In genomic region chr2:28583651-28584050, GRCm38 (mm10) we compare ENCODE assay signal across 8 mouse cellular contexts. TPM values are rescaled to one million over a fixed set of nuclear protein-coding genes. Genes with fewer than 3 reads are reported as not detected.
DNase-seq lines count a peak whose midpoint lies in the region; ATAC-seq and TF ChIP-seq lines count a peak whose summit lies in the region.

Gene Gtf3c5 (minus strand): TSS chr2:28583751.

- H3K9me3 ChIP-seq in CH12.LX (replicated peaks; ENCODE audit: low read length) = no peaks in the 10 kb centered on the region
- H3K9me3 ChIP-seq in embryonic facial prominence, embryonic 15.5 days (replicated peaks) = no peaks in the 10 kb centered on the region
- no peaks in the 10 kb centered on the region for H3K9me3 ChIP-seq in intestine, embryonic 14.5 days (ENCODE audit: control insufficient read depth, low read length)

- no peak for TF ChIP-seq POLR2A in CH12.LX (IDR thresholded peaks at IDR 0.05; ENCODE audit: low read depth, low read length)

- H3K4me2 ChIP-seq in CH12.LX (ENCODE audit: insufficient read depth, low read depth, poor library complexity, severe bottlenecking) = peak within 1 kb of the TSS; percentile 94
- peak within 1 kb of the TSS; percentile 63 for H3K4me2 ChIP-seq in embryonic facial prominence, embryonic 15.5 days (replicated peaks)
- H3K4me2 ChIP-seq in intestine, embryonic 14.5 days (ENCODE audit: low read length) = peak within 1 kb of the TSS; percentile 68

- peak within 1 kb of the TSS; percentile 78 to 98 (median 95) for H3K4me3 ChIP-seq in CH12.LX (replicated peaks in 1 of 3; ENCODE audit: low read depth in 2 of 3, low read length in 2 of 3, poor library complexity in 1 of 3)
- H3K4me3 ChIP-seq in embryonic facial prominence, embryonic 15.5 days (replicated peaks) = peak within 1 kb of the TSS; percentile 77
- H3K4me3 ChIP-seq in intestine, embryonic 14.5 days (ENCODE audit: low read depth, low read length) = peak within 1 kb of the TSS; percentile 85

- dilution Hi-C loops in CH12.LX (cut with MboI; ENCODE audit: extremely low pct_ligation_motif_present, extremely low pct_unique_long_range_greater_than_20kb, low sequenced_read_pairs) = no loop called here

- no peaks in the 10 kb centered on the region for H3K79me2 ChIP-seq in CH12.LX (replicated peaks; ENCODE audit: control insufficient read depth, extremely low read depth, insufficient read depth, poor library complexity, severe bottlenecking)

- H3K36me3 ChIP-seq in CH12.LX (replicated peaks in 1 of 2; ENCODE audit: control insufficient read depth in 1 of 2, insufficient read depth in 1 of 2, low read length in 1 of 2) = peaks cover 6 to 24% of the 10 kb centered on the region in 2 experiments
- H3K36me3 ChIP-seq in embryonic facial prominence, embryonic 15.5 days = peaks cover 23% of the 10 kb centered on the region
- peaks cover 21% of the 10 kb centered on the region for H3K36me3 ChIP-seq in intestine, embryonic 14.5 days (ENCODE audit: control insufficient read depth, insufficient read depth, low read length)

- H3K9ac ChIP-seq in CH12.LX (ENCODE audit: insufficient read depth, low read depth) = peak within 1 kb of the TSS; percentile 75
- peak within 1 kb of the TSS; percentile 69 for H3K9ac ChIP-seq in embryonic facial prominence, embryonic 15.5 days
- H3K9ac ChIP-seq in intestine, embryonic 14.5 days (ENCODE audit: low read length) = peak within 1 kb of the TSS; percentile 81

- TF ChIP-seq CTCF in CH12.LX (conservative IDR thresholded peaks at IDR 0.05 in 1 of 2, IDR thresholded peaks at IDR 0.05 in 1 of 2; ENCODE audit: low read depth in 2 of 2, low read length in 2 of 2) = no peak

- peaks cover 2% of the 10 kb centered on the region for H3K27me3 ChIP-seq in CH12.LX (replicated peaks)
- no peaks in the 10 kb centered on the region for H3K27me3 ChIP-seq in embryonic facial prominence, embryonic 15.5 days
- no peaks in the 10 kb centered on the region for H3K27me3 ChIP-seq in intestine, embryonic 14.5 days (replicated peaks; ENCODE audit: control insufficient read depth, insufficient read depth, low read length)

- no peak for ATAC-seq in embryonic facial prominence, embryonic 15.5 days (ENCODE audit: insufficient number of reproducible peaks, low FRiP score, low TSS enrichment, low read depth)
- no peak for ATAC-seq in intestine, embryonic 14.5 days (replicated peaks; ENCODE audit: low FRiP score, low TSS enrichment, low read depth)
- no peak for ATAC-seq in megakaryocyte progenitor cell, adult 5-6 weeks (replicated peaks; ENCODE audit: poor library complexity)

- H3K4me1 ChIP-seq in CH12.LX (ENCODE audit: control insufficient read depth in 1 of 2, insufficient read depth in 2 of 2) = peaks cover 15 to 33% of the 10 kb centered on the region in 2 experiments
- H3K4me1 ChIP-seq in embryonic facial prominence, embryonic 15.5 days = peaks cover 22% of the 10 kb centered on the region
- peaks cover 7% of the 10 kb centered on the region for H3K4me1 ChIP-seq in intestine, embryonic 14.5 days (replicated peaks; ENCODE audit: control insufficient read depth, insufficient read depth, low read length)

- peak within 1 kb of the TSS; percentile 50; the same call in 1 of the 2 replicates for H3K27ac ChIP-seq in CH12.LX (ENCODE audit: insufficient read depth, low read depth)
- peak within 1 kb of the TSS; percentile 97 for H3K27ac ChIP-seq in embryonic facial prominence, embryonic 15.5 days (replicated peaks)
- H3K27ac ChIP-seq in intestine, embryonic 14.5 days (ENCODE audit: low read depth) = peak within 1 kb of the TSS; percentile 80

- no peak for TF ChIP-seq EP300 in CH12.LX (IDR thresholded peaks at IDR 0.05; ENCODE audit: low read length)

- no peak for TF ChIP-seq RAD21 in CH12.LX (IDR thresholded peaks at IDR 0.05; ENCODE audit: low read depth, low read length)

- in situ Hi-C loops in CH12.LX (cut with MboI; ENCODE audit: low pct_ligation_motif_present, low pct_unique_long_range_greater_than_20kb, low sequenced_read_pairs) = no loop called here

- no peak for DNase-seq in gastrocnemius, postnatal 4 days (ENCODE audit: low spot score in 2 of 2)
- no peak for DNase-seq in gastrocnemius, adult 18-20 months (ENCODE audit: low spot score)
- no peak for DNase-seq in CH12.LX (ENCODE audit: extremely low read depth)
- DNase-seq in intestine, embryonic 14.5 days (ENCODE audit: low spot score) = no peak
- no peak for DNase-seq in yolk sac, embryonic 10.5 days (ENCODE audit: low spot score)
- no peak for DNase-seq in ovary, postnatal 14 days (ENCODE audit: low spot score)

- WGBS in embryonic facial prominence, embryonic 15.5 days = 73% methylated on average over 9 of the region's 9 CpGs
- 73% methylated on average over 9 of the region's 9 CpGs for WGBS in intestine, embryonic 14.5 days

TF ChIP-seq in CH12.LX, 34 proteins besides CTCF, POLR2A, EP300 and RAD21:
- TF ChIP-seq MAZ (IDR thresholded peaks at IDR 0.05; ENCODE audit: low read depth, low read length) (no peak), ELF1 (IDR thresholded peaks at IDR 0.05; ENCODE audit: low read depth, low read length) (no peak), NRF1 (IDR thresholded peaks at IDR 0.05; ENCODE audit: low read depth, low read length) (no peak), IRF4 (IDR thresholded peaks at IDR 0.05; ENCODE audit: low read depth, low read length) (no peak), CHD1 (IDR thresholded peaks at IDR 0.05; ENCODE audit: low read depth, low read length) (no peak), USF1 (IDR thresholded peaks at IDR 0.05; ENCODE audit: low read depth, low read length) (no peak), MEF2A (IDR thresholded peaks at IDR 0.05; ENCODE audit: borderline replicate concordance, low read depth, low read length) (no peak), JUN (IDR thresholded peaks at IDR 0.05; ENCODE audit: insufficient read depth, low read depth, low read length) (no peak), MYC (IDR thresholded peaks at IDR 0.05; ENCODE audit: low read depth, low read length) (no peak), POLR2AphosphoS2 (IDR thresholded peaks at IDR 0.05; ENCODE audit: low read depth, low read length) (no peak), KAT2A (IDR thresholded peaks at IDR 0.05; ENCODE audit: insufficient replicate concordance, low read length) (no peak), RCOR1 (conservative IDR thresholded peaks at IDR 0.05; ENCODE audit: low read depth, low read length) (no peak), CHD2 (IDR thresholded peaks at IDR 0.05; ENCODE audit: low read length) (no peak), ZC3H11A (IDR thresholded peaks at IDR 0.05; ENCODE audit: low read depth, low read length) (no peak), PAX5 (IDR thresholded peaks at IDR 0.05; ENCODE audit: low read length) (no peak), ZNF384 (IDR thresholded peaks at IDR 0.05; ENCODE audit: low read depth, low read length) (no peak), HCFC1 (IDR thresholded peaks at IDR 0.05; ENCODE audit: low read depth, low read length) (no peak)

RNA-seq across cellular contexts. Expression of gene Gtf3c5, which starts in this region (rescaled TPM):
- total RNA-seq in gastrocnemius, postnatal 4 days (2021) = 10 to 100 TPM; 14.8 TPM
- total RNA-seq in gastrocnemius, adult 18-20 months (2021) = 1 to 10 TPM; 7.2 to 8.9 TPM
- total RNA-seq in CH12.LX (2012; rRNA removed) (12.5 and 15.1 TPM in 2 replicates), CH12.LX (2014; rRNA removed) (8.4 and 8.6 TPM in 2 replicates)
- 27.4 and 30.7 TPM in 2 replicates for polyA plus RNA-seq in CH12.LX (2012; ENCODE audit: insufficient read length, low read depth)
- 45.9 and 47.7 TPM in 2 replicates for polyA plus RNA-seq in embryonic facial prominence, embryonic 15.5 days (2015; fragmentation: Nextera tagmentation; extraction: Ambion mirVana)
- polyA plus RNA-seq in intestine, embryonic 14.5 days (2014; fragmentation: Nextera tagmentation; extraction: Ambion mirVana) = 30.4 and 30.5 TPM in 2 replicates
- total RNA-seq in megakaryocyte progenitor cell, adult 5-6 weeks (2015) = 16.2 and 19.1 TPM in 2 replicates
- total RNA-seq in megakaryocyte progenitor cell, adult 5-6 weeks (2017) = 11.0 and 13.0 TPM in 2 replicates
